Mouse (Mus musculus) spleen, embryonic (tissue): ENCODE results near the gene Lingo3.

Experiments used
- CTCF ChIA-PET: fragments of 350-600 bp; sonication (Branson Sonifier 250); formaldehyde crosslinking; loops from one replicate; lab custom pipeline; 2022; lab: Charles Lee

Lingo3 gene

GRCm38 (mm10) chr10:80804340-80804739 lies 39.5 kb downstream of the Lingo3 start:
- CTCF ChIA-PET: interaction anchor here (1.1 kb wide), 1 partner anchor 62 kb away, joined by 4 read pairs; no protein-coding TSS in a partner anchor

- CTCF ChIA-PET: no interaction called here
These were observed 40.8 kb downstream of the Lingo3 start for GRCm38 (mm10) chr10:80802996-80803395.

GRCm38 (mm10) chr10:80802204-80802912 lies 41.5 kb downstream of the Lingo3 start:
- CTCF ChIA-PET: no interaction called here

- CTCF ChIA-PET: interaction anchor here (0.9 kb wide), 1 partner anchor 23 kb away, joined by 3 read pairs; no protein-coding TSS in a partner anchor
These were observed 44.7 kb downstream of the Lingo3 start for GRCm38 (mm10) chr10:80799070-80799566.

GRCm38 (mm10) chr10:80798150-80799006 lies 45.5 kb downstream of the Lingo3 start, which contains the start of the genes Sf3a2 and Plekhj1:
TSS of gene Sf3a2 (plus strand) at chr10:80798198.
TSS of gene Plekhj1 (minus strand) at chr10:80798626.
- CTCF ChIA-PET: no interaction called here

- CTCF ChIA-PET: no interaction called here
These were observed 46.4 kb downstream of the Lingo3 start for GRCm38 (mm10) chr10:80797186-80798149.

- CTCF ChIA-PET: interaction anchor here (0.6 kb wide), 1 partner anchor 686 kb away, joined by 3 read pairs; no protein-coding TSS in a partner anchor
These were observed 47.5 kb downstream of the Lingo3 start for GRCm38 (mm10) chr10:80796307-80796848.

- CTCF ChIA-PET: no interaction called here
These were observed 49.1 kb downstream of the Lingo3 start for GRCm38 (mm10) chr10:80794750-80795149.

GRCm38 (mm10) chr10:80793803-80794202 lies 50.0 kb downstream of the Lingo3 start:
- CTCF ChIA-PET: no interaction called here

GRCm38 (mm10) chr10:80793033-80793784 lies 50.6 kb downstream of the Lingo3 start:
- CTCF ChIA-PET: interaction anchor here (1.0 kb wide), 1 partner anchor 14 kb away, joined by 3 read pairs; no protein-coding TSS in a partner anchor

- CTCF ChIA-PET: interaction anchor here (0.5 to 1.0 kb wide), 2 partner anchors 13 to 15 kb away, joined by 3 read pairs; partner anchors contain the start of gene Amh
These were observed 51.4 kb downstream of the Lingo3 start for GRCm38 (mm10) chr10:80792175-80793032.

GRCm38 (mm10) chr10:80791476-80792174 lies 52.2 kb downstream of the Lingo3 start:
- CTCF ChIA-PET: no interaction called here

- CTCF ChIA-PET: no interaction called here
These were observed 53.0 kb downstream of the Lingo3 start for GRCm38 (mm10) chr10:80790761-80791404.

GRCm38 (mm10) chr10:80787517-80787916 lies 56.3 kb downstream of the Lingo3 start:
- CTCF ChIA-PET: no interaction called here

- CTCF ChIA-PET: no interaction called here
These were observed 57.9 kb downstream of the Lingo3 start for GRCm38 (mm10) chr10:80785963-80786362.

- CTCF ChIA-PET: no interaction called here
These were observed 59.0 kb downstream of the Lingo3 start for GRCm38 (mm10) chr10:80784871-80785270.

GRCm38 (mm10) chr10:80784302-80784701 lies 59.5 kb downstream of the Lingo3 start:
- CTCF ChIA-PET: no interaction called here
